Mouse (Mus musculus): ENCODE results near the gene Stk11ip.

Stk11ip gene

GRCm38 (mm10) chr1:75521321-75522031 lies at the start of gene Stk11ip:
Gene Stk11ip, plus strand, starts transcription at chr1:75521529.
- DNase-seq: peak; percentile 97

GRCm38 (mm10) chr1:75476441-75476840 lies 44.9 kb upstream of the Stk11ip start:
- no peak for DNase-seq

GRCm38 (mm10) chr1:75477264-75477965 lies 43.9 kb upstream of the Stk11ip start:
- DNase-seq: peak; percentile 85

- no peak for DNase-seq
Measured at GRCm38 (mm10) chr1:75477966-75478290, 43.4 kb upstream of the Stk11ip start.

GRCm38 (mm10) chr1:75478497-75478896 lies 42.8 kb upstream of the Stk11ip start:
- DNase-seq: peak; percentile 45

- DNase-seq: peak; percentile 99
Measured at GRCm38 (mm10) chr1:75478916-75479634, 42.3 kb upstream of the Stk11ip start, which contains the start of the genes Chpf and Tmem198. Gene Chpf, minus strand, starts transcription at chr1:75479307. Gene Tmem198, plus strand, starts transcription at chr1:75479532.

GRCm38 (mm10) chr1:75479635-75479989 lies 41.7 kb upstream of the Stk11ip start:
- DNase-seq: no peak

- no peak for DNase-seq
Measured at GRCm38 (mm10) chr1:75480036-75480435, 41.3 kb upstream of the Stk11ip start.

GRCm38 (mm10) chr1:75480735-75481134 lies 40.6 kb upstream of the Stk11ip start:
- no peak for DNase-seq

GRCm38 (mm10) chr1:75486561-75486960 lies 34.8 kb upstream of the Stk11ip start:
- DNase-seq: peak; percentile 36

GRCm38 (mm10) chr1:75487040-75487404 lies 34.3 kb upstream of the Stk11ip start:
- peak; percentile 32 for DNase-seq

- DNase-seq: peak; percentile 89
Measured at GRCm38 (mm10) chr1:75487405-75488161, 33.7 kb upstream of the Stk11ip start.

- no peak for DNase-seq
Measured at GRCm38 (mm10) chr1:75490785-75491551, 30.4 kb upstream of the Stk11ip start.

GRCm38 (mm10) chr1:75492579-75493170 lies 28.7 kb upstream of the Stk11ip start:
- no peak for DNase-seq

GRCm38 (mm10) chr1:75494878-75495548 lies 26.3 kb upstream of the Stk11ip start:
- peak; percentile 73 for DNase-seq

GRCm38 (mm10) chr1:75498897-75499296 lies 22.4 kb upstream of the Stk11ip start:
- DNase-seq: no peak

- DNase-seq: no peak
Measured at GRCm38 (mm10) chr1:75499441-75499840, 21.9 kb upstream of the Stk11ip start.

GRCm38 (mm10) chr1:75501905-75502304 lies 19.4 kb upstream of the Stk11ip start:
- DNase-seq: no peak

GRCm38 (mm10) chr1:75502945-75503650 lies 18.2 kb upstream of the Stk11ip start:
- no peak for DNase-seq

- DNase-seq: no peak
Measured at GRCm38 (mm10) chr1:75503651-75503980, 17.7 kb upstream of the Stk11ip start.
